8 mouse cellular contexts compared by ENCODE assay signal in the genomic region with DNA sequence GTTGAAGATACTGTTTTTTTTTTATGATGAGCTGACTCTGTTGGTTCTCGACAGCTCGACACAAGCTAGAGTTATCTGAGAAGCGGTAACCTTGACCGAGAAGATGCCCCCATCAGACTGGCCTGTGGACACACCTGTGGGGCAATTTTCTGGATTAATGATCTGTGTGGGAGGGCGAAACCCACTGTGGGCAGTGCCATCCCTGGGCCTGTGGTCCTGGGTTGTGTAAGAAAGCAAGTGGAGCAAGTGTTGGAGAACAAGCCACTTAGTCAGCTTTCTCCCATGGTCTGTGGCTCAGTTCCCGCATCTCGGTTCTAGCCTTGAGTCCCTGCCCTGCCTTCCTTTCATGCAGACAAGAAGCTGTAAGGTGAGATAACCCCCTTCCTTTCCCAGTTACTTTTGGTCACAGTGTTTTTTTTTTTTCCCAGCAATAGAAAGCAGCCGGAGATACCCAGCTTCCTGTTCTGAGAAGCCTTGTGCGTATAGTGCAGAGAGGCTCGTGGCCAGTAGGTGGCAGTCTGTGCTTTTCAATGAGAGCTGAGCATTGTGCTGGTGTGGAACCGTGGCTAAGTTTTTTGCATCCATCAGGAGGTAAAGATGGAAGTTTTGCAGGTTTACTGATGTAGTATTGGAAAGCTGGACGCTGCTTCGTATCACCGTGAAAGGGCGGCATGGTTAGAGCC. TPM values are rescaled to one million over a fixed set of nuclear protein-coding genes. Genes with fewer than 3 reads are reported as not detected.
DNase-seq lines count a peak whose midpoint lies in the region; ATAC-seq and TF ChIP-seq lines count a peak whose summit lies in the region.

No protein-coding gene starts in this region.

- no peak overlapping the region for H3K4me3 ChIP-seq in hindbrain, embryonic 12.5 days
- no peak overlapping the region for H3K4me3 ChIP-seq in lung, postnatal 0 days (ENCODE audit: low read depth, low read length)

- peak; percentile 52 for DNase-seq in Muller cell, postnatal 12 days (ENCODE audit: inconsistent ontology term)
- DNase-seq in cerebellum, adult 9-11 months: peak; percentile 57
- peak; percentile 66 to 81 for DNase-seq in frontal cortex, postnatal 10 days (ENCODE audit: low spot score in 2 of 2)
- peak; percentile 82 for DNase-seq in layer of hippocampus, adult 9-11 months
- DNase-seq in lung, postnatal 0 days (ENCODE audit: low spot score): peak; percentile 82
- DNase-seq in ovary, postnatal 14 days (ENCODE audit: low spot score): peak; percentile 68
- peak; percentile 29 to 65 for DNase-seq in thymus, postnatal 10 days (ENCODE audit: low spot score in 2 of 2)

- H3K9ac ChIP-seq in hindbrain, embryonic 12.5 days: no peak overlapping the region
- H3K9ac ChIP-seq in lung, postnatal 0 days (replicated peaks; ENCODE audit: low read depth): no peak overlapping the region

- ATAC-seq in hindbrain, embryonic 12.5 days (ENCODE audit: low FRiP score): peak; percentile 86
- peak; percentile 73; the same call in 1 of the 2 replicates for ATAC-seq in lung, postnatal 0 days

- H3K4me2 ChIP-seq in hindbrain, embryonic 12.5 days (replicated peaks): no peak overlapping the region
- H3K4me2 ChIP-seq in lung, postnatal 0 days (replicated peaks; ENCODE audit: low read depth, low read length): no peak overlapping the region

- H3K36me3 ChIP-seq in hindbrain, embryonic 12.5 days: no peaks in the 10 kb centered on the region
- peaks cover 5% of the 10 kb centered on the region; the same call in 1 of the 2 replicates for H3K36me3 ChIP-seq in lung, postnatal 0 days (ENCODE audit: insufficient read depth, low read length)

- WGBS in hindbrain, embryonic 12.5 days: 58% methylated on average over 15 of the region's 15 CpGs
- WGBS in lung, postnatal 0 days: 47% methylated on average over 15 of the region's 15 CpGs

- no peaks in the 10 kb centered on the region for H3K9me3 ChIP-seq in hindbrain, embryonic 12.5 days (replicated peaks)
- H3K9me3 ChIP-seq in lung, postnatal 0 days (ENCODE audit: low read length): no peaks in the 10 kb centered on the region

- H3K4me1 ChIP-seq in hindbrain, embryonic 12.5 days: no peaks in the 10 kb centered on the region
- H3K4me1 ChIP-seq in lung, postnatal 0 days (ENCODE audit: insufficient read depth, low read depth, low read length): no peaks in the 10 kb centered on the region

- H3K27ac ChIP-seq in hindbrain, embryonic 12.5 days: no peak overlapping the region
- no peak overlapping the region for H3K27ac ChIP-seq in lung, postnatal 0 days (ENCODE audit: low read length)

- no peaks in the 10 kb centered on the region for H3K27me3 ChIP-seq in hindbrain, embryonic 12.5 days
- no peaks in the 10 kb centered on the region for H3K27me3 ChIP-seq in lung, postnatal 0 days (replicated peaks; ENCODE audit: insufficient read depth, low read length)

- TF ChIP-seq EP300 in lung, postnatal 0 days (IDR thresholded peaks at IDR 0.05): no peak

- TF ChIP-seq CTCF in lung, postnatal 0 days (IDR thresholded peaks at IDR 0.05): peak; percentile 94

RNA-seq across cellular contexts. Expression of a gene that starts 31.8 kb away (rescaled TPM):
- 41.4 and 43.7 TPM in 2 replicates for polyA plus RNA-seq in hindbrain, embryonic 12.5 days (2016; fragmentation: Nextera tagmentation; extraction: Ambion mirVana)
- 11.8 and 12.5 TPM in 2 replicates for polyA plus RNA-seq in lung, postnatal 0 days (2015; fragmentation: Nextera tagmentation; extraction: Ambion mirVana)
